Mouse (Mus musculus) megakaryocyte, embryonic 14.5 days (primary cell): ENCODE data around the gene Slc5a11. TPM values are rescaled to one million over a fixed set of nuclear protein-coding genes. Genes with fewer than 3 reads are reported as not detected.
A peak's percentile ranks its signal among the peaks of the same experiment; 100 is the strongest.

Experiments used
- H3K27me3 ChIP-seq: replicated peaks from 2 replicates; pipeline ENCODE3; 2012; ENCODE audit warnings: inconsistent platforms
- H3K36me3 ChIP-seq: replicated peaks from 2 replicates; pipeline ENCODE3; 2012; ENCODE audit warnings: low read length, inconsistent platforms, mixed read lengths
- H3K4me1 ChIP-seq: 2 replicates; pipeline ENCODE4 v1.6.1; 2012; ENCODE audit warnings: inconsistent platforms
- H3K4me3 ChIP-seq: replicated peaks from 2 replicates; pipeline ENCODE3; 2012; ENCODE audit warnings: moderate library complexity, mild to moderate bottlenecking, inconsistent platforms
- H3K9me3 ChIP-seq: 2 replicates; pipeline ENCODE4 v1.6.1; 2012; ENCODE audit warnings: inconsistent platforms
- FLI1 ChIP-seq: IDR thresholded peaks from 2 replicates; pipeline ENCODE4 v1.6.1; 2012; ENCODE audit warnings: low read length, inconsistent platforms, mixed read lengths
- GATA1 ChIP-seq: IDR thresholded peaks from 3 replicates; pipeline ENCODE4 v1.6.1; 2012; ENCODE audit warnings: mixed read lengths, low read length, inconsistent platforms, borderline replicate concordance
- polyA plus RNA-seq: library from polyadenylated mRNA; stranded (reverse); fragments of >175 nt; gene quantifications from 2 replicates; pipeline ENCODE4 v1.2.3, GENCODE M21; 2012; ENCODE audit warnings: low replicate concordance; ENCODE audit not compliant: insufficient read depth

Gene Slc5a11
- polyA plus RNA-seq, result not detected in 2 replicates

- Histone ChIP-seq H3K36me3 (no peaks in the 10 kb centered on the region), H3K4me3 (no peak within 1 kb of the TSS), H3K4me1 (peaks cover 10% of the 10 kb centered on the region), H3K9me3 (no peaks in the 10 kb centered on the region), H3K27me3 (peaks cover 36% of the 10 kb centered on the region)
- no peak for TF ChIP-seq FLI1
- TF ChIP-seq GATA1, result no peak
Observed at GRCm38 (mm10) chr7:123214365-123215075, at the start of gene Slc5a11. Slc5a11 (plus strand) TSS chr7:123214780.

- no peak for TF ChIP-seq GATA1
- TF ChIP-seq FLI1, result no peak
- 0 out of 2 replicates have a peak, but pooled peaks cover 3% of the 10 kb centered on the region for H3K4me1 ChIP-seq
- H3K36me3 ChIP-seq, result peaks cover 100% of the 10 kb centered on the region
- H3K9me3 ChIP-seq, result no peaks in the 10 kb centered on the region
- no peaks in the 10 kb centered on the region for H3K27me3 ChIP-seq
- H3K4me3 ChIP-seq, result no peak overlapping the region
Observed at GRCm38 (mm10) chr7:123167436-123167835, 47.1 kb upstream of the Slc5a11 start.

- Histone ChIP-seq H3K27me3 (no peaks in the 10 kb centered on the region), H3K4me3 (no peak overlapping the region), H3K4me1 (no peaks in the 10 kb centered on the region), H3K36me3 (peaks cover 100% of the 10 kb centered on the region), H3K9me3 (no peaks in the 10 kb centered on the region)
- no peak for TF ChIP-seq FLI1
- no peak for TF ChIP-seq GATA1
Observed at GRCm38 (mm10) chr7:123169618-123170017, 45.0 kb upstream of the Slc5a11 start.

- TF ChIP-seq FLI1, result no peak
- TF ChIP-seq GATA1, result no peak
- no peaks in the 10 kb centered on the region for H3K9me3 ChIP-seq
- H3K27me3 ChIP-seq, result no peaks in the 10 kb centered on the region
- no peaks in the 10 kb centered on the region for H3K4me1 ChIP-seq
- H3K4me3 ChIP-seq, result no peak overlapping the region
- H3K36me3 ChIP-seq, result peaks cover 99% of the 10 kb centered on the region
Observed at GRCm38 (mm10) chr7:123172101-123172500, 42.5 kb upstream of the Slc5a11 start.

GRCm38 (mm10) chr7:123177215-123177614 is 37.4 kb upstream of the Slc5a11 start:
- Histone ChIP-seq H3K4me1 (no peaks in the 10 kb centered on the region), H3K9me3 (no peaks in the 10 kb centered on the region), H3K4me3 (no peak overlapping the region), H3K27me3 (no peaks in the 10 kb centered on the region), H3K36me3 (peaks cover 99% of the 10 kb centered on the region)
- TF ChIP-seq FLI1 (no peak), GATA1 (no peak)

- no peak for TF ChIP-seq FLI1
- TF ChIP-seq GATA1, result no peak
- Histone ChIP-seq H3K36me3 (peaks cover 100% of the 10 kb centered on the region), H3K4me1 (no peaks in the 10 kb centered on the region), H3K27me3 (no peaks in the 10 kb centered on the region), H3K4me3 (no peak overlapping the region), H3K9me3 (no peaks in the 10 kb centered on the region)
Observed at GRCm38 (mm10) chr7:123181787-123182701, 32.5 kb upstream of the Slc5a11 start.

GRCm38 (mm10) chr7:123184891-123185290 is 29.7 kb upstream of the Slc5a11 start:
- Histone ChIP-seq H3K9me3 (no peaks in the 10 kb centered on the region), H3K4me3 (no peak overlapping the region), H3K36me3 (peaks cover 100% of the 10 kb centered on the region), H3K4me1 (peaks cover 14% of the 10 kb centered on the region), H3K27me3 (no peaks in the 10 kb centered on the region)
- TF ChIP-seq FLI1 (no peak), GATA1 (no peak)

GRCm38 (mm10) chr7:123186463-123186862 is 28.1 kb upstream of the Slc5a11 start:
- no peaks in the 10 kb centered on the region for H3K9me3 ChIP-seq
- H3K27me3 ChIP-seq, result no peaks in the 10 kb centered on the region
- peaks cover 100% of the 10 kb centered on the region for H3K36me3 ChIP-seq
- H3K4me1 ChIP-seq, result peaks cover 15% of the 10 kb centered on the region
- H3K4me3 ChIP-seq, result no peak overlapping the region
- TF ChIP-seq FLI1, result no peak
- TF ChIP-seq GATA1, result no peak

- peaks cover 100% of the 10 kb centered on the region for H3K36me3 ChIP-seq
- no peak for TF ChIP-seq FLI1
- TF ChIP-seq GATA1, result no peak
- H3K9me3 ChIP-seq, result no peaks in the 10 kb centered on the region
- peaks cover 16% of the 10 kb centered on the region for H3K4me1 ChIP-seq
- H3K4me3 ChIP-seq, result peak overlapping the region; percentile 21
- no peaks in the 10 kb centered on the region for H3K27me3 ChIP-seq
Observed at GRCm38 (mm10) chr7:123187246-123187645, 27.3 kb upstream of the Slc5a11 start.

GRCm38 (mm10) chr7:123188462-123188861 is 26.1 kb upstream of the Slc5a11 start:
- Histone ChIP-seq H3K9me3 (no peaks in the 10 kb centered on the region), H3K4me1 (peaks cover 16% of the 10 kb centered on the region), H3K27me3 (no peaks in the 10 kb centered on the region), H3K4me3 (no peak overlapping the region), H3K36me3 (peaks cover 100% of the 10 kb centered on the region)
- no peak for TF ChIP-seq GATA1
- TF ChIP-seq FLI1, result no peak
